Mouse (Mus musculus) T-cell, adult 2 months (primary cell): ENCODE results near the gene Col5a3.

ENCODE experiments used
- DNase-seq: peaks from one replicate; pipeline ENCODE4 v3.0.0; 2022; ENCODE audit warnings: low spot score

Col5a3 gene

GRCm38 (mm10) chr9:20805159-20805495 lies 9.7 kb downstream of the Col5a3 start:
- DNase-seq = no peak

- DNase-seq = peak; percentile 56
Observed at GRCm38 (mm10) chr9:20804266-20805158, 10.4 kb downstream of the Col5a3 start.

GRCm38 (mm10) chr9:20794108-20794806 lies 20.6 kb downstream of the Col5a3 start:
- DNase-seq = no peak

GRCm38 (mm10) chr9:20790345-20790744 lies 24.5 kb downstream of the Col5a3 start:
- DNase-seq = no peak

GRCm38 (mm10) chr9:20789651-20790050 lies 25.2 kb downstream of the Col5a3 start:
- no peak for DNase-seq

GRCm38 (mm10) chr9:20787992-20788391 lies 26.9 kb downstream of the Col5a3 start:
- no peak for DNase-seq

GRCm38 (mm10) chr9:20785055-20785454 lies 29.8 kb downstream of the Col5a3 start:
- DNase-seq = no peak

GRCm38 (mm10) chr9:20781286-20781685 lies 33.6 kb downstream of the Col5a3 start:
- DNase-seq = no peak

GRCm38 (mm10) chr9:20765274-20765673 lies 49.6 kb downstream of the Col5a3 start:
- DNase-seq = peak; percentile 70

GRCm38 (mm10) chr9:20763099-20763498 lies 51.8 kb downstream of the Col5a3 start:
- no peak for DNase-seq

GRCm38 (mm10) chr9:20762197-20762961 lies 52.5 kb downstream of the Col5a3 start:
- no peak for DNase-seq

GRCm38 (mm10) chr9:20761388-20761787 lies 53.5 kb downstream of the Col5a3 start:
- no peak for DNase-seq

- no peak for DNase-seq
Observed at GRCm38 (mm10) chr9:20760813-20761212, 54.1 kb downstream of the Col5a3 start.

GRCm38 (mm10) chr9:20758896-20759295 lies 56.0 kb downstream of the Col5a3 start:
- DNase-seq = no peak

- DNase-seq = no peak
Observed at GRCm38 (mm10) chr9:20758243-20758642, 56.6 kb downstream of the Col5a3 start.

- peak; percentile 61 for DNase-seq
Observed at GRCm38 (mm10) chr9:20757087-20757955, 57.5 kb downstream of the Col5a3 start.

GRCm38 (mm10) chr9:20756081-20756700 lies 58.7 kb downstream of the Col5a3 start:
- DNase-seq = no peak

- DNase-seq = no peak
Observed at GRCm38 (mm10) chr9:20754335-20754734, 60.5 kb downstream of the Col5a3 start.

- no peak for DNase-seq
Observed at GRCm38 (mm10) chr9:20751477-20752029, 63.3 kb downstream of the Col5a3 start.

GRCm38 (mm10) chr9:20749213-20749612 lies 65.7 kb downstream of the Col5a3 start:
- DNase-seq = no peak

GRCm38 (mm10) chr9:20748540-20748939 lies 66.3 kb downstream of the Col5a3 start:
- no peak for DNase-seq
